Mouse (Mus musculus) neural tube, embryonic 12.5 days (tissue): Measurements from ENCODE around the gene Dand5. TPM values are rescaled to one million over a fixed set of nuclear protein-coding genes. Genes with fewer than 3 reads are reported as not detected.

Source experiments
- ATAC-seq: fragments of 200-750 bp; cut with Nextera tagmentation; 2 replicates; pipeline ENCODE4 v1.8.0; 2017; ENCODE audit warnings: low read depth, mild to moderate bottlenecking, moderate TSS enrichment, moderate library complexity; ENCODE audit not compliant: low FRiP score
- H3K27ac ChIP-seq: fragments of 300-500 bp; sonication (generic); 2 replicates; pipeline ENCODE4 v1.5.1; 2016
- H3K27me3 ChIP-seq: fragments of 300-500 bp; sonication (generic); replicated peaks from 2 replicates; pipeline ENCODE4 v1.6.1; 2016; ENCODE audit warnings: mild to moderate bottlenecking
- H3K36me3 ChIP-seq: fragments of 300-500 bp; sonication (generic); 2 replicates; pipeline ENCODE4 v1.6.1; 2016; ENCODE audit warnings: mild to moderate bottlenecking
- H3K4me1 ChIP-seq: fragments of 300-500 bp; sonication (generic); 2 replicates; pipeline ENCODE4 v1.6.1; 2016
- H3K4me2 ChIP-seq: fragments of 300-500 bp; sonication (generic); replicated peaks from 2 replicates; pipeline ENCODE4 v1.6.1; 2016; ENCODE audit warnings: mild to moderate bottlenecking
- H3K4me3 ChIP-seq: fragments of 300-500 bp; sonication (generic); 2 replicates; pipeline ENCODE4 v1.5.1; 2016
- H3K9ac ChIP-seq: fragments of 300-500 bp; sonication (generic); 2 replicates; pipeline ENCODE4 v1.6.1; 2016; ENCODE audit warnings: mild to moderate bottlenecking
- H3K9me3 ChIP-seq: fragments of 300-500 bp; sonication (generic); 2 replicates; pipeline ENCODE4 v1.6.1; 2016; ENCODE audit warnings: mild to moderate bottlenecking
- WGBS: fragments of 180-500 bp; shearing (Covaris S2); methylation state at CpG from one replicate; pipeline ENCODE4 v1.1.7; 2016; 5-methylcytosine and 5-hydroxymethylcytosine counted together
- polyA plus RNA-seq: library from polyadenylated mRNA; unstranded; fragments of >200 nt; fragmentation: Nextera tagmentation; extraction: Ambion mirVana; gene quantifications from 2 replicates; pipeline ENCODE4 v1.2.1, GENCODE M21; 2016

Dand5 gene
- polyA plus RNA-seq, 1 experiment from 2014 or later: 6.5 TPM

GRCm38 (mm10) chr8:84810896-84811295 lies 11.7 kb downstream of the Dand5 start:
- peak; percentile 83 for ATAC-seq
- Histone ChIP-seq H3K36me3 (no peaks in the 10 kb centered on the region), H3K27ac (no peak overlapping the region), H3K4me2 (peak overlapping the region; percentile 58), H3K4me3 (peak overlapping the region; percentile 21; the same call in 1 of the 2 replicates), H3K27me3 (peaks cover 44% of the 10 kb centered on the region), H3K9me3 (peaks cover 4% of the 10 kb centered on the region), H3K4me1 (peaks cover 46% of the 10 kb centered on the region), H3K9ac (no peak overlapping the region)
- WGBS: 1% methylated on average over 32 of the region's 32 CpGs

GRCm38 (mm10) chr8:84809941-84810280 lies 12.7 kb downstream of the Dand5 start:
- no peak overlapping the region for H3K4me3 ChIP-seq
- no peak for ATAC-seq
- H3K9ac ChIP-seq: no peak overlapping the region
- peaks cover 39% of the 10 kb centered on the region for H3K4me1 ChIP-seq
- H3K27ac ChIP-seq: no peak overlapping the region
- 75% methylated on average over 5 of the region's 5 CpGs for WGBS
- peaks cover 54% of the 10 kb centered on the region for H3K27me3 ChIP-seq
- no peaks in the 10 kb centered on the region for H3K36me3 ChIP-seq
- H3K9me3 ChIP-seq: peaks cover 5% of the 10 kb centered on the region
- H3K4me2 ChIP-seq: no peak overlapping the region; the same call in 1 of the 2 replicates

GRCm38 (mm10) chr8:84809109-84809940 lies 13.3 kb downstream of the Dand5 start:
- ATAC-seq: peak; percentile 27
- Histone ChIP-seq H3K9me3 (peaks cover 5% of the 10 kb centered on the region), H3K9ac (no peak overlapping the region), H3K36me3 (no peaks in the 10 kb centered on the region), H3K4me2 (no peak overlapping the region; the same call in 1 of the 2 replicates), H3K4me1 (peaks cover 33% of the 10 kb centered on the region), H3K27ac (no peak overlapping the region), H3K4me3 (no peak overlapping the region), H3K27me3 (peaks cover 55% of the 10 kb centered on the region)
- WGBS: 53% methylated on average over 12 of the region's 12 CpGs

- peaks cover 15% of the 10 kb centered on the region; the same call in 1 of the 2 replicates for H3K4me1 ChIP-seq
- H3K4me2 ChIP-seq: no peak overlapping the region
- peaks cover 74% of the 10 kb centered on the region for H3K27me3 ChIP-seq
- H3K9me3 ChIP-seq: peaks cover 5% of the 10 kb centered on the region
- WGBS: 95% methylated on average over 5 of the region's 5 CpGs
- no peak overlapping the region for H3K9ac ChIP-seq
- no peak for ATAC-seq
- H3K36me3 ChIP-seq: no peaks in the 10 kb centered on the region
- no peak overlapping the region for H3K4me3 ChIP-seq
- H3K27ac ChIP-seq: no peak overlapping the region
Measured at GRCm38 (mm10) chr8:84806031-84806430, 16.6 kb downstream of the Dand5 start.

GRCm38 (mm10) chr8:84799999-84800831 lies 22.4 kb downstream of the Dand5 start, which contains the start of gene Nfix:
Nfix (minus strand) TSS chr8:84800344.
- H3K36me3 ChIP-seq: no peaks in the 10 kb centered on the region
- peak within 1 kb of the TSS; percentile 75 for H3K9ac ChIP-seq
- peak; percentile 48; the same call in 1 of the 2 replicates for ATAC-seq
- WGBS: 3% methylated on average over 38 of the region's 125 CpGs
- H3K4me1 ChIP-seq: peaks cover 25% of the 10 kb centered on the region
- no peak within 1 kb of the TSS for H3K27ac ChIP-seq
- H3K4me2 ChIP-seq: peak within 1 kb of the TSS; percentile 72
- H3K4me3 ChIP-seq: peak within 1 kb of the TSS; percentile 65
- peaks cover 92% of the 10 kb centered on the region for H3K27me3 ChIP-seq
- H3K9me3 ChIP-seq: no peaks in the 10 kb centered on the region

- peaks cover 25% of the 10 kb centered on the region for H3K4me1 ChIP-seq
- peak overlapping the region; percentile 66 for H3K4me2 ChIP-seq
- no peaks in the 10 kb centered on the region for H3K36me3 ChIP-seq
- peaks cover 93% of the 10 kb centered on the region for H3K27me3 ChIP-seq
- peak overlapping the region; percentile 65 for H3K4me3 ChIP-seq
- peak; percentile 39; the same call in 1 of the 2 replicates for ATAC-seq
- under 1% methylated on average over 92 of the region's 108 CpGs for WGBS
- no peaks in the 10 kb centered on the region for H3K9me3 ChIP-seq
- peak overlapping the region; percentile 75 for H3K9ac ChIP-seq
- H3K27ac ChIP-seq: no peak overlapping the region
Measured at GRCm38 (mm10) chr8:84799136-84799931, 23.3 kb downstream of the Dand5 start.

- H3K4me1 ChIP-seq: peaks cover 30% of the 10 kb centered on the region
- no peaks in the 10 kb centered on the region for H3K36me3 ChIP-seq
- WGBS: 36% methylated on average over 10 of the region's 10 CpGs
Measured at GRCm38 (mm10) chr8:84798446-84799135, 24.0 kb downstream of the Dand5 start.

GRCm38 (mm10) chr8:84797971-84798370 lies 24.7 kb downstream of the Dand5 start:
- 70% methylated on average over 6 of the region's 6 CpGs for WGBS

More at GRCm38 (mm10) chr8:84798446-84799135, 24.0 kb downstream of the Dand5 start:
- ATAC-seq: no peak
- Histone ChIP-seq H3K4me2 (peak overlapping the region; percentile 66), H3K27me3 (peaks cover 93% of the 10 kb centered on the region), H3K9ac (peak overlapping the region; percentile 75), H3K9me3 (no peaks in the 10 kb centered on the region), H3K4me3 (peak overlapping the region; percentile 65), H3K27ac (no peak overlapping the region)

GRCm38 (mm10) chr8:84797256-84797797 lies 25.3 kb downstream of the Dand5 start:
- Histone ChIP-seq H3K27ac (no peak overlapping the region), H3K36me3 (no peaks in the 10 kb centered on the region), H3K9me3 (no peaks in the 10 kb centered on the region), H3K4me2 (0 out of 2 replicates have a peak overlapping the region, but pooled peaks have one; percentile 66), H3K9ac (no peak overlapping the region), H3K4me3 (no peak overlapping the region), H3K27me3 (peaks cover 93% of the 10 kb centered on the region), H3K4me1 (peaks cover 30% of the 10 kb centered on the region)
- 75% methylated on average over 15 of the region's 15 CpGs for WGBS
- no peak for ATAC-seq

More at GRCm38 (mm10) chr8:84797971-84798370, 24.7 kb downstream of the Dand5 start:
- no peaks in the 10 kb centered on the region for H3K36me3 ChIP-seq
- 0 out of 2 replicates have a peak overlapping the region, but pooled peaks have one; percentile 8 for H3K9ac ChIP-seq
- peaks cover 30% of the 10 kb centered on the region for H3K4me1 ChIP-seq
- no peak overlapping the region for H3K4me3 ChIP-seq
- peaks cover 93% of the 10 kb centered on the region for H3K27me3 ChIP-seq
- no peak overlapping the region for H3K27ac ChIP-seq
- no peak for ATAC-seq
- H3K9me3 ChIP-seq: no peaks in the 10 kb centered on the region
- peak overlapping the region; percentile 66 for H3K4me2 ChIP-seq

GRCm38 (mm10) chr8:84794486-84794885 lies 28.1 kb downstream of the Dand5 start:
- peaks cover 23% of the 10 kb centered on the region for H3K4me1 ChIP-seq
- H3K9me3 ChIP-seq: no peaks in the 10 kb centered on the region
- no peak overlapping the region for H3K27ac ChIP-seq
- H3K36me3 ChIP-seq: no peaks in the 10 kb centered on the region
- H3K27me3 ChIP-seq: peaks cover 97% of the 10 kb centered on the region
- ATAC-seq: no peak
- 51% methylated on average over 7 of the region's 7 CpGs for WGBS
- H3K4me3 ChIP-seq: no peak overlapping the region
- 0 out of 2 replicates have a peak overlapping the region, but pooled peaks have one; percentile 22 for H3K4me2 ChIP-seq
- H3K9ac ChIP-seq: 0 out of 2 replicates have a peak overlapping the region, but pooled peaks have one; percentile 1
